Mouse (Mus musculus): ENCODE measurements at regions not wholly inside any gene's neighbourhood (a gene's known extent, or its start where the extent isn't known, plus 50 kb on each side); places are given as distances from the start of the nearest gene placed in this dataset.

DNA sequence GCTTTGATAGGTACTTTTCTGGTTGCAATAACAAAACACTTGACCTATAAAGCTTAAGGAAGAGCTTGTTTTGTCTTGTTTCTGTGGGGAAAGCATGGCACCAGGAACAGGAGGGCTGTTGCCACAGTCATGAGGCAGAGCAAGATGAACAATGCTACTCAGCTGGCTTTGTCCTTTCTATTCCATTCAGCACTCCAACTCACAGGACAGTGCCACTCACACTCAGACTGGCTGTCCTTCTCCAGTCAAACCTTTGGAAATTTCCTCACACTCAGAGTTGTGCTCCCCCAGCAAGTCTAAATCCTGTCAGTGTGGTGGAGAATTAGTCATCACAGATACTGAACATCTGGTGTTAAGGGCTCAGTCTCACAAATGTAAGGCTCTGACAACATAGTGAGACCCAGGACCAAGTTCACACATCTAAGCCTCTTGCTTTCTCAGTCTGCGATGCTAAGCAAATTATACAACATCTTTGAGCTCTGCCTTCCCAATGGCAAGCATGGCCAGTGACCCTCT lies 183.0 kb upstream of the Tmtc1 start:
- ATAC-seq (ENCODE audit: insufficient number of reproducible peaks, insufficient read depth, low FRiP score, low TSS enrichment, low read depth): no peak
- H3K4me1 ChIP-seq: no peaks in the 10 kb centered on the region
- 100% methylated on average over 1 of the region's 1 CpGs for WGBS
- H3K4me3 ChIP-seq: no peak overlapping the region
- H3K27me3 ChIP-seq: no peaks in the 10 kb centered on the region
- no peaks in the 10 kb centered on the region for H3K9me3 ChIP-seq
- H3K9ac ChIP-seq: no peak overlapping the region
- no peaks in the 10 kb centered on the region for H3K36me3 ChIP-seq
- H3K27ac ChIP-seq: 0 out of 2 replicates have a peak overlapping the region, but pooled peaks have one; percentile 48
- no peak overlapping the region for H3K4me2 ChIP-seq

DNA sequence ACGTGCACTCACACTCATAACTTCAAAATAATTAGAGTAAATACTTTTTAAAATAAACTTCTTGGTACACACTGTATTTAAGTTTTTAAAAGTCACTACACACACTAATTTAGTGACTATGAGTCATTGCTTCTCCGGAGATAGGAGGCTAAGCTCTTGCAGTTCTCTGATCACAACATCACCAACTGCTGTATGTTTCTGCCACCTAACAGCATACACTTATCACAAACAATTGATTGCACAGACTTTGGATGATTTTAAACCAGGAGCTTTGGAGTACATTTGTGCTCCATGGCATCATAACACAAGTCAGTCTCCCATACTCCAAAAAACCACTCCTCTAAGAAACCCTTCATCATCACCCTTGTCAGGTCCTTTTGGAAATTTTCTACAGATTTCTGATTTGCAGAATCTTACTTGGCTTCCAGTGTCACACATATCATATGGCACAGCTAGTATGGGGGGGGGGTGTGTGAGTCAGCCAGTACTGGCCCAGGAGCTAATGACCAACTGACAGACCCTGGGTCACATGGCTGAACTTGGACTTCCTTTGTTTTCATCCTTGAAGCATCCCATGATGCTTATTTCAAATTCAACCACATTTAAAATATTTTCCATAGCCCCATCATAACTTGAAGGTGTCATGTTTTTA lies 179.1 kb upstream of the Tmtc1 start:
- no peaks in the 10 kb centered on the region for H3K27me3 ChIP-seq

DNA sequence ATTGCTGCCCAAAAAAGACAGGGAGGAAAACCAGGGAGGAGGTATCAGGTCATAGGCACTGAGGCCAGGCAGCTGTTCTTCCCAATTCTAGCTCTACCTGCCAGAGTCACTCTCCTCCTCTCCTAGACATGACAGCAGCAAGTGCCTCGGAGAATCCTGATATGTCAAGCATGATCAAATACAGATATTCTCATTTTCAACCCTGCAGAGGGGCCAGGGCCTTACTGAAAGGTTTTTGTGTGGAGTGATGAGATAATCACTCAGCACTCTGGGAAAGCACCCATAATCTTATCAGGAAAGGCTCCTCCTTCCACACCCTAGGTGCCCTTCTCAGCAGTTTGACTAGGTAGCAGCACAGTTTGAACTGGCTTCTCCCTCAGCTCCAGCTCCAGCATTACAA lies 175.8 kb upstream of the Tmtc1 start:
- H3K4me2 ChIP-seq: no peak overlapping the region
- no peaks in the 10 kb centered on the region for H3K9me3 ChIP-seq
- H3K27me3 ChIP-seq: no peaks in the 10 kb centered on the region
- no peak for ATAC-seq (ENCODE audit: insufficient number of reproducible peaks, insufficient read depth, low FRiP score, low TSS enrichment, low read depth)
- WGBS: 65% methylated on average over 1 of the region's 1 CpGs
- H3K4me3 ChIP-seq: no peak overlapping the region
- peaks cover 6% of the 10 kb centered on the region; the same call in 1 of the 2 replicates for H3K4me1 ChIP-seq
- H3K27ac ChIP-seq: no peak overlapping the region
- no peaks in the 10 kb centered on the region for H3K36me3 ChIP-seq
- H3K9ac ChIP-seq: no peak overlapping the region

More for the DNA sequence above, 179.1 kb upstream of the Tmtc1 start:
- no peak overlapping the region for H3K4me3 ChIP-seq
- H3K36me3 ChIP-seq: no peaks in the 10 kb centered on the region
- no peak overlapping the region for H3K9ac ChIP-seq
- no peaks in the 10 kb centered on the region for H3K9me3 ChIP-seq
- no peaks in the 10 kb centered on the region for H3K4me1 ChIP-seq
- no peak overlapping the region for H3K27ac ChIP-seq
- WGBS: 86% methylated on average over 2 of the region's 2 CpGs
- no peak for ATAC-seq (ENCODE audit: insufficient number of reproducible peaks, insufficient read depth, low FRiP score, low TSS enrichment, low read depth)
- H3K4me2 ChIP-seq: no peak overlapping the region

DNA sequence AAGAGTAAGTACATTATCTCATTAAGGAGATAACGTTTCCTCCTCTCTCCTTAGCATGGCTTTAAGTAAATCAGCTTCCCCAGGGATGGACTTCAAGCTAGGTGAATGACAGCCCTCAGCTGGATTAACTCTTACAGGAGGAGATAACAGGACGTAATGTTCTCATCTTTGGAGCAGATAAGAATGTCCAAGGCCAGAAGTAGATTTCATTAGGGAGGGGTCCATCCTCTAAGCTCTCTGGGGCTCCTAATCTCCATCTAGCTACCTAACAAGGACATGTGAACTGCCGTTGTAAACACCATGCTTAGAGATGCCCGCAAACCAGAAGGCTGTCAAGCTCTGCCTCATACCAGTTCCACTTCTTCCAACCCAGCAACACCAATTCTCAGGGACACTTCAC lies 171.7 kb upstream of the Tmtc1 start:
- Histone ChIP-seq H3K9me3 (no peaks in the 10 kb centered on the region), H3K9ac (no peak overlapping the region), H3K4me3 (no peak overlapping the region), H3K36me3 (no peaks in the 10 kb centered on the region), H3K4me2 (no peak overlapping the region), H3K27me3 (no peaks in the 10 kb centered on the region), H3K27ac (no peak overlapping the region), H3K4me1 (peaks cover 9% of the 10 kb centered on the region; the same call in 1 of the 2 replicates)
- no peak for ATAC-seq (ENCODE audit: insufficient number of reproducible peaks, insufficient read depth, low FRiP score, low TSS enrichment, low read depth)
- WGBS: 25% methylated on average over 4 of the region's 4 CpGs

DNA sequence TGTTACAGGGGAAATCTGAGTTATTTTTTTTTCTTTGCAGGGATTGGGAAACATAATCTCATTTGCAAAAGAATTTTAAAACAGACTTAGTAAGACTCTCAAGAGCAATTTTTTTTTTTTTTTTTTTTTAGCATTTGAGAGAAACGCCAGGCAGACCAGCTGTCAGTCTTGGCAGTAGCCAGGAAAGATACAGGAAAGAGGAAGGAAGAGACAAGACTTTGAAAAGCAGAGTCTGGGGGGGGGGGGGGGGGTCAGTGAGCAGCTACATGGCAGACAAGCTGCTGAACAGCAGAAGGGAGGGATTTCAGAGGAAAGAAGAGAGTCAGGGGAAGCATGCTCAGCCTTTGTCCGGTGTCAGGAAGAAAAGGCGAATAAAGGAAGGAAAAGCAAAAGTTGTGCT lies 171.3 kb upstream of the Tmtc1 start:
- Histone ChIP-seq H3K9ac (no peak overlapping the region), H3K27me3 (no peaks in the 10 kb centered on the region), H3K4me1 (peaks cover 9% of the 10 kb centered on the region; the same call in 1 of the 2 replicates), H3K27ac (no peak overlapping the region), H3K4me3 (no peak overlapping the region), H3K9me3 (no peaks in the 10 kb centered on the region), H3K4me2 (no peak overlapping the region), H3K36me3 (no peaks in the 10 kb centered on the region)
- no peak for ATAC-seq (ENCODE audit: insufficient number of reproducible peaks, insufficient read depth, low FRiP score, low TSS enrichment, low read depth)
- 26% methylated on average over 3 of the region's 3 CpGs for WGBS

DNA sequence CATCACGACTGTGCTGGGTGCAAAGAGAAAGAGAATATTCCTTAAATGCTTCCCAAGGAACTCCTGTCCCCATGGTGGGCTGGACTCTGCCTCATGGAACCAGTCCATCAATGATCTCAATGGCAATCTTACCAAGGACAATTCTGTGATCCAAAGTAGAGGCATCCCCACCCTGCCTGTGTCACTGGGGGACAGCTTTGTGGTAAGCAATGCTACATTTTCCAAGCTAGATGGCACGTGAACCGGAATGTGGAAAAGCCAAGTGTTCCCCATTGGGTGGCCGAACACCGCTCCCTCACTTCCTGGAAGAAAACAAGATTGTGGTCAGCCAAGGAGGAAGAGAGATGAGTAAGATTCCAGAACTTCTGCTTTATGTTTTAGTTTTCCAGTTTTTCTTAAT lies 164.7 kb upstream of the Tmtc1 start:
- Histone ChIP-seq H3K4me1 (no peaks in the 10 kb centered on the region), H3K9ac (no peak overlapping the region), H3K4me2 (no peak overlapping the region), H3K27ac (no peak overlapping the region), H3K9me3 (no peaks in the 10 kb centered on the region), H3K4me3 (no peak overlapping the region), H3K36me3 (no peaks in the 10 kb centered on the region), H3K27me3 (no peaks in the 10 kb centered on the region)
- WGBS: 85% methylated on average over 5 of the region's 5 CpGs
- ATAC-seq (ENCODE audit: insufficient number of reproducible peaks, insufficient read depth, low FRiP score, low TSS enrichment, low read depth): no peak

DNA sequence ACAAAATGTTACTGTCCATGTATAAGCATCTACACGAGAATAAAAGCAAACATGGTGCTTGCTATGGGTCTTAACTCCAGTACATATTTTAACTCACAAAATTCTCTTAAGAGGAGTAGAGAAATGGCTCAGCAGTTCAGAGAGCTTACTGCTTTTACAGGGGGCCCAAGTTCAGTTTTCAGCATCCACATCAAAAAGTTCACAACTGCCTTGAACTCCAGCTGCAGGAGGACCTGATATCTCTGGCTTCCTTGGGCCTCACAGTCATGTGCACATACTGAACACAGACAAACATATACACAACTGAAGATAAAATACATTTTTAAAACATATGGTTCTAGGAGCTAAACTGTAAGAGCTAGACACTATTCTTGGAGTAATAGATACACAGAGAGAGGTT lies 161.0 kb upstream of the Tmtc1 start:
- 83% methylated on average over 1 of the region's 1 CpGs for WGBS
- H3K4me3 ChIP-seq: no peak overlapping the region

DNA sequence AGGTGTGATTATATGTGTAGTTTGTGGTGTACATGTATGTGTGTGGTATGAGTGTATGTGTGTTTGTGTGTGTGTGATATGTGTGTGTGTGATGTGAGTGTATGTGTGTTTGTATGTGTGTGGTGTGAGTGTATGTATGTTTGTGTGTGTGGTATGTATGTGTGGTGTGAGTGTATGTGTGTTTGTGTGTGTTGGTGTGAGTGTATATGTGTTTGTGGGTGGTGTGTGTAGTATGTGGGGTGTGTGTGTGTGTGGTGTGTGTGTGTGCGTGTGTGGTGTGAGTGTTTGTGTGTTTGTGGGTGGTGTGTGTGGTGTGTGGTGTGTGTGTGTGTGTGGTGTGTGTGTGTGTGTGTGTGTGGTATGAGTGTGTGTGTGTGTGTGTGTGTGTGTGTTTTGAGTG lies 160.6 kb upstream of the Tmtc1 start:
- no peaks in the 10 kb centered on the region for H3K36me3 ChIP-seq
- no peak for ATAC-seq (ENCODE audit: insufficient number of reproducible peaks, insufficient read depth, low FRiP score, low TSS enrichment, low read depth)
- no peaks in the 10 kb centered on the region for H3K4me1 ChIP-seq
- H3K9me3 ChIP-seq: no peaks in the 10 kb centered on the region
- WGBS: 0% methylated on average over 1 of the region's 1 CpGs
- no peaks in the 10 kb centered on the region for H3K27me3 ChIP-seq
- no peak overlapping the region for H3K4me2 ChIP-seq
- H3K27ac ChIP-seq: no peak overlapping the region
- H3K9ac ChIP-seq: no peak overlapping the region
- no peak overlapping the region for H3K4me3 ChIP-seq

More for the DNA sequence above, 161.0 kb upstream of the Tmtc1 start:
- no peaks in the 10 kb centered on the region for H3K36me3 ChIP-seq
- no peaks in the 10 kb centered on the region for H3K27me3 ChIP-seq
- no peaks in the 10 kb centered on the region for H3K4me1 ChIP-seq
- H3K4me2 ChIP-seq: no peak overlapping the region
- no peak overlapping the region for H3K27ac ChIP-seq
- no peak overlapping the region for H3K9ac ChIP-seq
- ATAC-seq (ENCODE audit: insufficient number of reproducible peaks, insufficient read depth, low FRiP score, low TSS enrichment, low read depth): no peak
- H3K9me3 ChIP-seq: no peaks in the 10 kb centered on the region

DNA sequence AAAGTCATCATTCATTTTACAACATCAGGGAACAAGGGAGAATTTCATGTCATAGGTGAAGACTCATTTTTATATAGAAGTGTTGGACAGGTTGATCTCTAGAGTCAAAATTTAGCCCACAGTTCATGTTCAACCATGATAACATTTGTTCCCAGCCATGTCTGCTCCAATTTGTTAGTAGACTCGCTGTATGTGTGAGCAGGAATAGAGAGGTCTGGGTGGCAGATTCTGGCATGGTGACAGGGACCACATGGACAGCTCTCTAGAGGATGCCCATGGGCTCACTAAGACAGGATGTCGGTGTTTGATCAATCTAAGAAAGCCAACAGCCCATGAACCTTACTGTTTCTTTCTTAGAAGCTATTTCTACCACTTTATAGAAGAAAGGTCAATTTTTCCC lies 159.7 kb upstream of the Tmtc1 start:
- Histone ChIP-seq H3K4me2 (no peak overlapping the region), H3K4me1 (peaks cover 3% of the 10 kb centered on the region; the same call in 1 of the 2 replicates), H3K4me3 (no peak overlapping the region), H3K9me3 (no peaks in the 10 kb centered on the region), H3K9ac (no peak overlapping the region), H3K27ac (no peak overlapping the region), H3K36me3 (no peaks in the 10 kb centered on the region), H3K27me3 (no peaks in the 10 kb centered on the region)
- 75% methylated on average over 2 of the region's 2 CpGs for WGBS
- ATAC-seq (ENCODE audit: insufficient number of reproducible peaks, insufficient read depth, low FRiP score, low TSS enrichment, low read depth): no peak

DNA sequence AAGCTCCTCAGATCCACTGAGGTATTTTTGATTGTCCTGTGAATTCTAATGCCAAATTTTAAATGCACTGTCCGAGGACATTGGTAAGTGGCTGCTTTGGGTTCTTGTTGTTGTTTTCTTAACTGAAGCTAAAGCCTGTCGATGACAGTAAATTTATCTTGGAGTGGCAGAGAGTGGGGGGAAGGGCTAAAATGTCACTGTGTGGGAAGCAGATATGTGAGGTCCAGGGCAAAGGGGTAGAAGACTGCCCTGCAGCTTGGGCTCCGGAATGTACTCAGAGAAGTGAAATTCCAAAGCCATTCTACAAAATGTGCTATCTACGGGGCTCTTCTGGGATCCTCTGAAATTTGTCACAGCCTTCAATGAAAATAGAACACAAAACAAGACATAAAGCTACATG lies 159.3 kb upstream of the Tmtc1 start:
- no peak overlapping the region for H3K27ac ChIP-seq
- no peak overlapping the region for H3K4me2 ChIP-seq
- H3K9ac ChIP-seq: no peak overlapping the region
- ATAC-seq (ENCODE audit: insufficient number of reproducible peaks, insufficient read depth, low FRiP score, low TSS enrichment, low read depth): no peak
- peaks cover 7% of the 10 kb centered on the region for H3K4me1 ChIP-seq
- no peaks in the 10 kb centered on the region for H3K36me3 ChIP-seq
- no peaks in the 10 kb centered on the region for H3K27me3 ChIP-seq
- H3K9me3 ChIP-seq: no peaks in the 10 kb centered on the region
- 79% methylated on average over 4 of the region's 4 CpGs for WGBS
- H3K4me3 ChIP-seq: no peak overlapping the region

DNA sequence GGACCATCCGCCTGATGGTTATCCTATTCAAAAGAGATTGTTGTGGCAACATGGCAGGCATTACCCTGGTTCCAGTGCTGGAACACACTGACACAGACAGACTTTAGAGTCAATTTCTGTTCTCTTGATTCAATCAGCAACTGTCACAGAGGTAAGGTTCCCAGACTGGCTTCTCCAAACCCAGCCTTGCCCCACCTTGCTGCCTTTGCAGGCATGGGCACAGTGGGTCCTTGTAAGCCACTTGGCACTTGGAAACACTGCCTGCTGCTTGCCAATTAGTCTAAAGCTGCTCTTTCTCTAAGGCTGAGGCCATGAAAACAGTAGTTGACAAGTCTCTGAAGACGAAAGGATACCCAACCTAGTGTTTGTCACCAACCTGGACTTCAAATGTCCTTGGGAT lies 158.7 kb upstream of the Tmtc1 start:
- peaks cover 10% of the 10 kb centered on the region for H3K4me1 ChIP-seq
- H3K4me3 ChIP-seq: no peak overlapping the region
- ATAC-seq (ENCODE audit: insufficient number of reproducible peaks, insufficient read depth, low FRiP score, low TSS enrichment, low read depth): no peak
- no peak overlapping the region for H3K4me2 ChIP-seq
- no peaks in the 10 kb centered on the region for H3K9me3 ChIP-seq
- no peak overlapping the region for H3K27ac ChIP-seq
- H3K9ac ChIP-seq: no peak overlapping the region
- H3K27me3 ChIP-seq: no peaks in the 10 kb centered on the region
- WGBS: 85% methylated on average over 2 of the region's 2 CpGs
- H3K36me3 ChIP-seq: no peaks in the 10 kb centered on the region

DNA sequence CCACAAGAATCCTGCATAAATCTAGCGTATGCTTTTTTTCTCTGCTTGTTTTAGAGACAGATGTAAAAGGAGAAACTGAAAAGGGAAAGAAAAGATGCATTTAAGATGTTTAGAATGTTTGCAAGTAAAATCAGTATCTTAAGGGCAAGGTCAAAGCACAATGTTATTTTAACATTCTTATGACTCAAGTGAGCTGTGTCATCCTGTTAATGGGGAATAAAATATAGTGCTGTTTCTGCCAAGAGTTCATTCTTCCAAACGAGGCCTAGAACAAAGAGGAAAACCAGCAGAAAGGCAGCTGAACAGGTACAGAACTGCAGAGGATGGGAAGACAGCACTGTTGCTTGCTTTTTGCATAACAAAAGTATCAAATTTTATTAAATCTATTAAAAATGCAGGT lies 156.7 kb upstream of the Tmtc1 start:
- Histone ChIP-seq H3K4me1 (peaks cover 10% of the 10 kb centered on the region), H3K27ac (no peak overlapping the region), H3K9ac (no peak overlapping the region), H3K9me3 (no peaks in the 10 kb centered on the region), H3K4me2 (no peak overlapping the region), H3K36me3 (no peaks in the 10 kb centered on the region), H3K27me3 (no peaks in the 10 kb centered on the region), H3K4me3 (no peak overlapping the region)
- ATAC-seq (ENCODE audit: insufficient number of reproducible peaks, insufficient read depth, low FRiP score, low TSS enrichment, low read depth): no peak
- 56% methylated on average over 2 of the region's 2 CpGs for WGBS

Data from embryonic facial prominence, embryonic 13.5 days (tissue).